Mouse (Mus musculus) leukemia stem cell, adult 10-12 weeks (primary cell): ENCODE data around the gene Gpr108. TPM values are rescaled to one million over a fixed set of nuclear protein-coding genes. Genes with fewer than 3 reads are reported as not detected.

ENCODE experiments used
- polyA plus RNA-seq: library from polyadenylated mRNA; stranded (reverse); fragments of >175 nt; gene quantifications from 2 replicates; pipeline ENCODE4 v1.2.3, GENCODE M21; 2012; ENCODE audit warnings: low replicate concordance

Gpr108 gene
- 17.4 and 22.9 TPM in 2 replicates for polyA plus RNA-seq

GRCm38 (mm10) chr17:57248201-57248699 is at the start of gene Gpr108:
TSS of gene Gpr108 (minus strand) at chr17:57248446.

DNA sequence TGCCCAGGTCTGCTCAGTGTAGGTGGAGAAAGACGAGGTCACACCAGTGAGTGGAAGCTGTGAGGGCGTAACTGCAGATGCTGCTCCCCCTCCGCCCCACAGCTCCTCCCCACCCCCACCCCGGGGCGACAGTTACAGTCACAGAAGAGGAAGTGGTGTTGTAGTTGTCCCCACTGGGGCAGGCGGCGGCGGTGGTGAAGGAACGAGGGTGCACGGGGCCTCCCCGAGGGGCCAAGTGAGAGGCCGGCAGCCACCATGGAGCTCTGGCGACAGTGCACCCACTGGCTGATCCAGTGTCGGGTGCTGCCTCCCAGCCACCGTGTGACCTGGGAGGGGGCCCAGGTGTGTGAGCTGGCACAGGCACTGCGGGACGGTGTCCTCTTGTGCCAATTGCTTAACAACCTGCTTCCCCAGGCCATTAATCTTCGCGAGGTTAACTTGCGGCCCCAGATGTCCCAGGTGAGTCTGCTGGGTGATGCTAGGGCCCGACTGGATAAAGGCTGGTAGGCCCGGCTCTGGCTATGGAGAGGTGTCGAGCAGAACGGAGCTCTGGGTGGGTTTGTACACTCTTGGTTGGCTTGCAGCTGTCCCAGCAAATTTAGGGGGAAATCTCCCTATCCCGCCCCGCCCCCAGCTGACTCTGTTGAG is 30.8 kb upstream of the Gpr108 start, which contains the start of gene Vav1:
Vav1 (plus strand) TSS at position 158 of the 648 bp plus-strand sequence.

DNA sequence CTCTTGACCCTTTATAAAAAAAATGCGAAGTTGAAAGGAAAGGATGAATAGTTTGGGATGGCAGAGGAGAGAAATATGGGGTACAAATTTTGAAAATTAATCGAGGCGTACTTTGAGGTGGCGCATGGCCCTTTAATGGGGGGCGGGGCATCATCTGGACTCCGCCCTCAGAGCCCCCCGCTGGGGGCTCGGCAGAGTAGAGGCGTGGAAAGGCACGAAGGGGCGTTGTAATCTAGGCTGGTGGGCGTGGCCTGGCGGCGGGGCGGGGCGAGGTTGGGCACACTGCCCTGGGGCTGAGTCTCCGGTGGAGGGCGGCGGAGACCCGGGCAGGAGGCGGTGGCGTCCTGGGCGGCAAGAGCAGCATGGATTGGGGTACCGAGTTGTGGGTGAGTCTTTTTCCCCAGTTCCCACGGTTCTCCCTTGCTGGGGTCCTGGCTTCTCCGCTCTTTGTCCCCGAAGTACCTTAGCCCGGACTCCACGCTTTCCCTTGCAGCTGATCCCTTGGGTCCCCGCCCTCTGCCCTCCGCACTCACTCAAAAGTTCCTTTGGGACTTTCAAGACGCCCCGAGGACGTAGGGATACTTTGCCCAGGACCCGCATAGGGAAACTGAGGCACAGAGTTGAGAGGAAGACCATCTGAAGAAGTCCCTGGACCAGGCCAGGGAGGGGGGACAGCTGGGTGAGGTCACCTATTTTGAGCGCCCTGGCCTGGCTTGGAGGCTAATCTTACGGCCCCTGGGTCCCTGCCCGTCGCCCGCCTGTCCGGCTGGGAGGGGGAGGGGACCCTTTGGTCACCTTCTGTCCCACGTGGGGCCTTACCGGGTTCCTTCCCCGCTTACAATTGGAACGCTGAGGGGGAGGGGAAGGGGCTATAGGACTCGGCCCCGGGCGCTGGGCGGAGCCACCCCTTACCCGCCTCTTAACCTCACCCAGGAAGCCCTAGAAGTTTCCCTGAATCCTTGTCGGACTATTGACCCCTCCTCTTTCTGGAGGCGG is 1.2 kb upstream of the Gpr108 start, which contains the start of gene Trip10:
Trip10 (plus strand) TSS at position 270 of the 996 bp plus-strand sequence.

GRCm38 (mm10) chr17:57228014-57228413 is 20.2 kb downstream of the Gpr108 start, which contains the start of gene C3:
TSS of gene C3 (minus strand) at chr17:57228136.

GRCm38 (mm10) chr17:57194041-57194507 is 54.2 kb downstream of the Gpr108 start, which contains the start of gene Tnfsf14:
TSS of gene Tnfsf14 (minus strand) at chr17:57194177.

Other genes with a start within 250 kb of the Gpr108 start
- 2.3 and 3.1 TPM in 2 replicates for gene Pspn, start 248.4 kb downstream of the Gpr108 start, polyA plus RNA-seq
- 144 and 226 TPM in 2 replicates for gene Gtf2f1, start 237.2 kb downstream of the Gpr108 start, polyA plus RNA-seq
- gene Gm17949, start 237.0 kb downstream of the Gpr108 start, polyA plus RNA-seq: not detected in 2 replicates
- gene Khsrp, start 216.9 kb downstream of the Gpr108 start, polyA plus RNA-seq: 758 and 1,065 TPM in 2 replicates
- not detected in 2 replicates for gene Slc25a41, start 206.8 kb downstream of the Gpr108 start, polyA plus RNA-seq
- 5.3 and 6.2 TPM in 2 replicates for gene Crb3, start 189.3 kb downstream of the Gpr108 start, polyA plus RNA-seq
- 4.9 and 6.2 TPM in 2 replicates for gene Slc25a23, start 188.6 kb downstream of the Gpr108 start, polyA plus RNA-seq
- 25.4 and 34.0 TPM in 2 replicates for gene Dennd1c, start 169.9 kb downstream of the Gpr108 start, polyA plus RNA-seq
- gene Tubb4a, start 160.7 kb downstream of the Gpr108 start, polyA plus RNA-seq: 0.23 and 0.25 TPM in 2 replicates
- 0.18 and 0.27 TPM in 2 replicates for gene Tnfsf9, start 143.1 kb downstream of the Gpr108 start, polyA plus RNA-seq
- gene Cd70, start 98.7 kb downstream of the Gpr108 start, polyA plus RNA-seq: not detected in 2 replicates
- gene Tnfsf14, start 54.3 kb downstream of the Gpr108 start, polyA plus RNA-seq: 0.85 and 0.98 TPM in 2 replicates
- 1.6 and 2.3 TPM in 2 replicates for gene C3, start 20.3 kb downstream of the Gpr108 start, polyA plus RNA-seq
- 3.1 and 4.2 TPM in 2 replicates for gene Trip10, start 1.0 kb upstream of the Gpr108 start, polyA plus RNA-seq
- 10.7 and 13.5 TPM in 2 replicates for gene Vav1, start 30.7 kb upstream of the Gpr108 start, polyA plus RNA-seq
- gene Adgre1, start 110.2 kb upstream of the Gpr108 start, polyA plus RNA-seq: 0.81 and 3.8 TPM in 2 replicates